ENCODE assay signal across 25 mouse cellular contexts in the genomic region with DNA sequence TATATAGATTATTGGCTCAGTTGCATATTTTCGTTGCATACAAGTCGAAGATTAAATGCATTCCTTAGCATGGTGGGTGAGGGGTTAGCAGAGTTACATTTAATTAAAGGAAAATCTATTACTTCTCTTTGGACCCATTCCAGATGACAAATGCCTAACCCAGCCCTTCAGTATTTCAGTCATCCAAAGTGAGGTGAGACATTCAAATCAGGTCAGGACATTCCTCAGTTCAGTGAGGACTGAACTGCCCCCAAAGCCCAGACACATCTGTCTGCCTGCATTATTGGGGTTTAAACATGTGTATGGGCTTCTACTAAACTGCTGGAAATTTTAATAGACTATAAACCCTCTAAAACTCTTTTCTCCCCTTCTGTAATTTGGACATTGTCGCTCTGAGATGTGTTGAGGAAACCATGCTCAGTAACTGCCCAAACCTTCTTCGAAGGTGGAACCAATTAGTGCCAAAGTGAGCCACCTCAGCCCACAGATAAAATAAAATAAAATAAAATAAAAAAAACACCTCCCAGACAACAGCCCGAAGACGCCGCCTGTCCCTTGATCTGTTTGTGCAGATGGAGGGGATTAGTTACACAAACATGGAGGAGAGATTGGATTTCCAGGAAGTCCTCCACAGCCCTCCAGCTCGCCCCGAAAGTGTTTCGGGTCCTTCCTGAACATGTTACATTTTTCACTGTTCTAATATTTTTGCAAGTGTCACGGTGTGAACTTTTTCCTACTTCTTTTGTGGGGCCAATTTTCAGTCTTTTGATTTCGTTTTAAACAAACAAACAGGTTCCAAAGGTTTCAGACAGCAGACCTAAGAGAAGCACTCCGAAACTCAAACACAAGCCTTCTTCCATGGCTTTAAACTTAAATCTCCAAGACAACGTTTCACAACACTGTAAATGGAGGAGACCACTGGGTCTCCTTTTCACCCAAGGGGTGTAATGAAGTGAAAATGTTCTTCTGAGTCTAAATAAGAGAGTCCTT.
DNase-seq lines count a peak whose midpoint lies in the region; ATAC-seq and TF ChIP-seq lines count a peak whose summit lies in the region.
"Had no signal": no experiment of that assay in that cellular context is flagged by ENCODE, and none has a peak within 500 bp of the region (broad histone marks: within the 10 kb centered on the region; RNA-seq: fewer than 3 reads in every experiment).

No protein-coding gene starts in this region.

- no peaks in the 10 kb centered on the region for H3K27me3 ChIP-seq in liver, adult 2 months (ENCODE audit: control insufficient read depth, insufficient read depth, low read length)
- H3K27me3 ChIP-seq in liver, embryonic 11.5 days (replicated peaks; ENCODE audit: control insufficient read depth, insufficient read depth, low read length): no peaks in the 10 kb centered on the region
- H3K27me3 ChIP-seq: heart, embryonic 15.5 days; hindbrain, embryonic 13.5 days; limb, embryonic 12.5 days; stomach, embryonic 15.5 days had no signal

- no peak overlapping the region; the same call in 1 of the 2 replicates for H3K9ac ChIP-seq in liver, adult 2 months (ENCODE audit: low read depth, low read length)
- no peak overlapping the region for H3K9ac ChIP-seq in liver, embryonic 11.5 days (ENCODE audit: low read depth, low read length)
- H3K9ac ChIP-seq: forebrain, postnatal 0 days; heart, embryonic 15.5 days; hindbrain, embryonic 13.5 days; limb, embryonic 12.5 days; liver, embryonic 14.5 days; lung, embryonic 14.5 days; stomach, embryonic 15.5 days had no signal

- ATAC-seq in liver, embryonic 11.5 days (replicated peaks; ENCODE audit: low FRiP score): no peak
- ATAC-seq: forebrain, postnatal 0 days; midbrain, embryonic 16.5 days had no signal

- no peaks in the 10 kb centered on the region for H3K36me3 ChIP-seq in liver, adult 2 months (ENCODE audit: control insufficient read depth, insufficient read depth, low read length)
- H3K36me3 ChIP-seq in liver, embryonic 11.5 days (ENCODE audit: control insufficient read depth, insufficient read depth, low read length): no peaks in the 10 kb centered on the region
- H3K36me3 ChIP-seq: G1E; heart, embryonic 10.5 days; heart, embryonic 15.5 days; hindbrain, embryonic 13.5 days; limb, embryonic 12.5 days; stomach, embryonic 15.5 days had no signal

- no peaks in the 10 kb centered on the region for H3K79me2 ChIP-seq in liver, adult 2 months (ENCODE audit: control insufficient read depth, insufficient read depth, low read length)

- H3K4me2 ChIP-seq in liver, embryonic 11.5 days: no peak overlapping the region
- H3K4me2 ChIP-seq: heart, embryonic 15.5 days; hindbrain, embryonic 13.5 days; limb, embryonic 12.5 days; lung, embryonic 14.5 days; stomach, embryonic 15.5 days had no signal

- peaks cover 9% of the 10 kb centered on the region; the same call in 1 of the 2 replicates for H3K4me1 ChIP-seq in liver, adult 2 months (ENCODE audit: control insufficient read depth, insufficient read depth, low read length)
- peaks cover 3% of the 10 kb centered on the region for H3K4me1 ChIP-seq in liver, embryonic 11.5 days (replicated peaks; ENCODE audit: control insufficient read depth, insufficient read depth, low read length)
- H3K4me1 ChIP-seq: heart, embryonic 10.5 days; heart, embryonic 15.5 days; hindbrain, embryonic 13.5 days; stomach, embryonic 15.5 days had no signal

- peak; percentile 59 for DNase-seq in heart, adult 11 months
- DNase-seq in heart, postnatal 4 days: no peak
- peak; percentile 92 for DNase-seq in liver, adult 2 months (ENCODE audit: extremely low read depth, low read depth, low spot score)
- no peak for DNase-seq in liver, embryonic 11.5 days (ENCODE audit: low spot score)
- peak; percentile 43 for DNase-seq in embryo, embryonic 9.5 days (ENCODE audit: extremely low spot score)
- no peak for DNase-seq in gastrocnemius, postnatal 14 days
- DNase-seq in urinary bladder, postnatal 10 days (ENCODE audit: low spot score): no peak
- DNase-seq: adrenal gland, postnatal 10 days; cerebellum, adult 8-10 months; cerebellum, postnatal 25 days; forebrain, postnatal 0 days; gastrocnemius, postnatal 10 days; kidney, adult 18-20 months; kidney, postnatal 10 days; lung, embryonic 14.5 days; lung, postnatal 14 days; right cerebral cortex, postnatal 25 days had no signal

- intact Hi-C loops in gastrocnemius, postnatal 14 days (cut with DNase I; ENCODE audit: low total_unique reads): no loop called here

- TF ChIP-seq CTCF in liver, adult 2 months (IDR thresholded peaks at IDR 0.05; ENCODE audit: low read depth, low read length): no peak

- H3K9me3 ChIP-seq in liver, embryonic 11.5 days (ENCODE audit: control insufficient read depth, low read length): no peaks in the 10 kb centered on the region
- H3K9me3 ChIP-seq: G1E; heart, embryonic 10.5 days; heart, embryonic 15.5 days; hindbrain, embryonic 13.5 days; limb, embryonic 12.5 days; stomach, embryonic 15.5 days had no signal

- no peak overlapping the region for H3K4me3 ChIP-seq in liver, adult 2 months (ENCODE audit: insufficient read depth, low read depth, low read length)
- H3K4me3 ChIP-seq in liver, embryonic 11.5 days (ENCODE audit: low read depth, low read length): no peak overlapping the region
- H3K4me3 ChIP-seq: heart, embryonic 10.5 days; heart, embryonic 15.5 days; hindbrain, embryonic 13.5 days; limb, embryonic 12.5 days; stomach, embryonic 15.5 days had no signal

- H3K27ac ChIP-seq in liver, adult 2 months (replicated peaks; ENCODE audit: insufficient read depth, low read depth, low read length): peak overlapping the region; percentile 88
- H3K27ac ChIP-seq in liver, embryonic 11.5 days (ENCODE audit: low read depth, low read length): no peak overlapping the region
- H3K27ac ChIP-seq: heart, embryonic 10.5 days; heart, embryonic 15.5 days; hindbrain, embryonic 13.5 days; limb, embryonic 12.5 days; liver, embryonic 14.5 days; stomach, embryonic 15.5 days had no signal

- WGBS in liver, adult 2 months: 31% methylated on average over 14 of the region's 14 CpGs
- WGBS in liver, embryonic 11.5 days: 74% methylated on average over 14 of the region's 14 CpGs

- no peak for TF ChIP-seq POLR2A in liver, adult 2 months (IDR thresholded peaks at IDR 0.05; ENCODE audit: extremely low read depth, insufficient read depth, low read length)

Comparison
In these comparisons a context has a peak if more than half of its experiments do, and no peak if none do; other contexts are left out.
1. DNase-seq: peak in heart, adult 11 months (single experiment), liver, adult 2 months (single experiment) and embryo, embryonic 9.5 days (single experiment); none in heart, postnatal 4 days (single experiment), liver, embryonic 11.5 days (single experiment), gastrocnemius, postnatal 14 days (single experiment) and urinary bladder, postnatal 10 days (single experiment).